Mouse (Mus musculus): ENCODE results near the gene Olfr854. TPM values are rescaled to one million over a fixed set of nuclear protein-coding genes. Genes with fewer than 3 reads are reported as not detected.

Olfr854 gene
- not detected in 2 replicates for polyA plus RNA-seq (2015; fragmentation: Nextera tagmentation; extraction: Ambion mirVana)

DNA sequence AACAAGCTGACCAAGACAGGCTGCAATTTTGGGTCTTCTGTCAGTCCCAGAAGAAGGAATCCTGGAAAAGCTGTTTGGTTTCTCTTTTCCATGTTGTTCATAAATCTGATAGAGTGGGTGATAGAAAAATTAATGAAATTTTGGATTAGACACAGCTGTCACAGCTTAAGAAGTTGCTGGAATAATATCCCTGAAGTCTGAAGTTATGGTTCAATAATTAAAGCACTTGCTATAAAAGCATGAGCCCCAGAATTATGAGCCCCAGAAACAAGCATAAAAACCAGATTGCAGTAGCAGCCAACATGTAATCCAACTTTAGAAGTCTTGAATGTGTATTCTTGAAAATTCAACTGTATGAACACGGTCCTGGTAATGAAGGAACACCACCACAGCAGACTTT is at the start of gene Olfr854:
Gene Olfr854 (minus strand): TSS at position 101 of the 400 bp plus-strand sequence.

DNA sequence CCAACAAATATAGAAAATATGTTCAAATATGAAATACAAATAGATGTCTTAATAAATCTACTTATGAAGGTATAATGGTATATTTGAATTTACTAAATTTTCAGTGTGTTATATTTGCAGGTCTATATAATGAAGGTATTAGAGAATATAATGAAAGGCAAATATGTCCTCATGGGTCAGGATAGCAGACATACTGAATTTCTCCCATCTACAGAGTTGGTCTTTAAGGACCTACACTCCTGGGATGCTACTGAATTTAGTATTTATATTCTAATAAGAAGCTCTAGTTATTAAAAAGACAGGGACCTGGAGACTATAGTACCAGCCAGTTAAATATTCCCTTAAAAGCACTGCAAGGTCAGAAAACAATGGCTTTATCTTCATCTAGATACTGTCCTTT is 15.1 kb upstream of the Olfr854 start, which contains the start of gene Olfr855:
Gene Olfr855 (plus strand): TSS at position 301 of the 400 bp plus-strand sequence.

DNA sequence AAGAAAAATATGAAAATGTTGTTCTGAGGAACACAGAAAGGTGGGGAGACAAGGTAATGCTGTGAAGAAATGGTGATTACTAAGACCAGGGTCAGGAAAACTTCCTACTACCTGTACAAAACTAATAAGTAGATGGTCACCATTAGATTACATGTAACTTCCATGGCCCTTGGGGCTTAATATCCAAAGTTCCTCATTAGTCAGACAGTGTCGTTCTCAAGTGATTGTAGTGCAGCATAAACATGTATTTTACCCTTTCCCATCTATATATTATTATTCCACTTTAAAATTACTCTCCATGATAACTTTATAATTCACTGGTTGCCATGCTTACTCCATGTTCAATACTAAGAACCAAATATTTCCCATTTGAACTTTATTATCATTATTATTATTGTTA is 26.2 kb downstream of the Olfr854 start, which contains the start of gene Olfr853:
Gene Olfr853 (minus strand): TSS at position 101 of the 400 bp plus-strand sequence.

Other genes with a start within 250 kb of the Olfr854 start
- not detected in 2 replicates for gene Olfr845, start 230.9 kb downstream of the Olfr854 start, polyA plus RNA-seq (2015; fragmentation: Nextera tagmentation; extraction: Ambion mirVana)
- not detected in 2 replicates for gene Olfr846, start 203.4 kb downstream of the Olfr854 start, polyA plus RNA-seq (2015; fragmentation: Nextera tagmentation; extraction: Ambion mirVana)
- gene Olfr847, start 188.7 kb downstream of the Olfr854 start, polyA plus RNA-seq (2015; fragmentation: Nextera tagmentation; extraction: Ambion mirVana): not detected in 2 replicates
- gene Olfr849, start 127.1 kb downstream of the Olfr854 start, polyA plus RNA-seq (2015; fragmentation: Nextera tagmentation; extraction: Ambion mirVana): not detected in 2 replicates
- gene Olfr850, start 89.1 kb downstream of the Olfr854 start, polyA plus RNA-seq (2015; fragmentation: Nextera tagmentation; extraction: Ambion mirVana): not detected in 2 replicates
- not detected in 2 replicates for gene Olfr851, start 74.1 kb downstream of the Olfr854 start, polyA plus RNA-seq (2015; fragmentation: Nextera tagmentation; extraction: Ambion mirVana)
- not detected in 2 replicates for gene Olfr853, start 26.3 kb downstream of the Olfr854 start, polyA plus RNA-seq (2015; fragmentation: Nextera tagmentation; extraction: Ambion mirVana)
- gene Olfr855, start 15.2 kb upstream of the Olfr854 start, polyA plus RNA-seq (2015; fragmentation: Nextera tagmentation; extraction: Ambion mirVana): not detected in 2 replicates
- gene Zfp317, start 54.7 kb upstream of the Olfr854 start, polyA plus RNA-seq (2015; fragmentation: Nextera tagmentation; extraction: Ambion mirVana): 11.2 and 12.9 TPM in 2 replicates
- gene Olfr857, start 142.1 kb upstream of the Olfr854 start, polyA plus RNA-seq (2015; fragmentation: Nextera tagmentation; extraction: Ambion mirVana): not detected in 2 replicates
- not detected in 2 replicates for gene Olfr58, start 212.9 kb upstream of the Olfr854 start, polyA plus RNA-seq (2015; fragmentation: Nextera tagmentation; extraction: Ambion mirVana)
- not detected in 2 replicates for gene Olfr859, start 237.5 kb upstream of the Olfr854 start, polyA plus RNA-seq (2015; fragmentation: Nextera tagmentation; extraction: Ambion mirVana)